Mouse (Mus musculus) mature B cell (primary cell): ENCODE results near the gene Pkd1l3.

Experiments used
- in situ Hi-C: fragments of 300-500 bp; cut with MboI; formaldehyde crosslinking; loops from 2 replicates; pipeline ENCODE4 v1.14.3; 2019

Pkd1l3 gene

GRCm38 (mm10) chr8:109614243-109615210 is at the start of gene Pkd1l3:
Gene Pkd1l3, plus strand, starts transcription at chr8:109614517.
- in situ Hi-C loops, result no loop called here

- in situ Hi-C loops, result loop anchor here (25.0 kb wide), 1 partner anchor 1977 kb away; the partner anchor contains the start of gene Psmd7
Measured at GRCm38 (mm10) chr8:109564766-109565165, 49.6 kb upstream of the Pkd1l3 start.

- in situ Hi-C loops, result loop anchor here (25.0 kb wide), 1 partner anchor 1978 kb away; the partner anchor contains the start of gene Psmd7
Measured at GRCm38 (mm10) chr8:109565498-109566333, 48.6 kb upstream of the Pkd1l3 start, which contains the start of the genes Dhx38 and Txnl4b. Gene Dhx38, minus strand, starts transcription at chr8:109565861. Gene Txnl4b, plus strand, starts transcription at chr8:109565892.

- in situ Hi-C loops, result loop anchor here (25.0 kb wide), 1 partner anchor 1984 kb away; the partner anchor contains the start of gene Psmd7
Measured at GRCm38 (mm10) chr8:109571139-109571538, 43.2 kb upstream of the Pkd1l3 start.

GRCm38 (mm10) chr8:109576311-109576710 is 38.0 kb upstream of the Pkd1l3 start:
- in situ Hi-C loops, result no loop called here

GRCm38 (mm10) chr8:109578900-109579301 is 35.4 kb upstream of the Pkd1l3 start, which contains the start of gene Hp:
Gene Hp, minus strand, starts transcription at chr8:109579172.
- in situ Hi-C loops, result no loop called here

GRCm38 (mm10) chr8:109584293-109584692 is 30.0 kb upstream of the Pkd1l3 start:
- in situ Hi-C loops, result no loop called here

- in situ Hi-C loops, result no loop called here
Measured at GRCm38 (mm10) chr8:109584830-109585229, 29.5 kb upstream of the Pkd1l3 start.

GRCm38 (mm10) chr8:109585652-109586051 is 28.7 kb upstream of the Pkd1l3 start:
- in situ Hi-C loops, result no loop called here

- in situ Hi-C loops, result no loop called here
Measured at GRCm38 (mm10) chr8:109586972-109587504, 27.3 kb upstream of the Pkd1l3 start.

- in situ Hi-C loops, result no loop called here
Measured at GRCm38 (mm10) chr8:109590901-109591300, 23.4 kb upstream of the Pkd1l3 start.

GRCm38 (mm10) chr8:109591367-109591766 is 22.9 kb upstream of the Pkd1l3 start:
- in situ Hi-C loops, result no loop called here

- in situ Hi-C loops, result no loop called here
Measured at GRCm38 (mm10) chr8:109592164-109592563, 22.2 kb upstream of the Pkd1l3 start.

- in situ Hi-C loops, result no loop called here
Measured at GRCm38 (mm10) chr8:109593117-109593788, 21.1 kb upstream of the Pkd1l3 start.

- in situ Hi-C loops, result no loop called here
Measured at GRCm38 (mm10) chr8:109595854-109596253, 18.5 kb upstream of the Pkd1l3 start.

GRCm38 (mm10) chr8:109606725-109607124 is 7.6 kb upstream of the Pkd1l3 start:
- in situ Hi-C loops, result no loop called here

- in situ Hi-C loops, result no loop called here
Measured at GRCm38 (mm10) chr8:109607650-109608049, 6.7 kb upstream of the Pkd1l3 start.

GRCm38 (mm10) chr8:109608271-109609152 is 5.8 kb upstream of the Pkd1l3 start, which contains the start of gene Dhodh:
Gene Dhodh, minus strand, starts transcription at chr8:109608673.
- in situ Hi-C loops, result no loop called here

- in situ Hi-C loops, result no loop called here
Measured at GRCm38 (mm10) chr8:109609153-109609502, 5.2 kb upstream of the Pkd1l3 start.

- in situ Hi-C loops, result no loop called here
Measured at GRCm38 (mm10) chr8:109615569-109615968, 1.3 kb downstream of the Pkd1l3 start.
